Mouse (Mus musculus) urinary bladder, postnatal 10 days (tissue): ENCODE results near the gene Cdk17.

Source experiments
- DNase-seq: peaks from one replicate; pipeline ENCODE4 v3.0.0; 2022; ENCODE audit warnings: low spot score

Cdk17 gene

DNA sequence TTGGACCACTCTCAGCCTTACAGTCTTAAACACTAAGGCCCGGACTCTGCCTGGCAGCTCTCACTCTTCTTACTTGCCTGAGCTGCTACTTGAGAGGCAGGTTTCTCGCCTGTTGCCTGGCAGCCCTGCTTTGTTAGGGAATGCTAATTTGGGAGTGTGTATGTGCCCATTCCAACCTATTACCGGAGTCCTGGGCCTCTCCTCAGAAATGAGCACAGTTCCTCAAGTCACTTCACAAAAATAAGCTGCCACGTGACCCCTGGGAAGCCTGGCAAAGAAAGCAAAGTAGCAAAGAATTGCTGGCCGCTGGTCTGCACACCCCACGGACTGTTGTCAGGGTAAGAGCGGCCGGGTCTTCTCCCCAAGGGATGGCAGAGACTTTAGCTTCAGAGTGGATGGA lies 102.8 kb downstream of the Cdk17 start:
- DNase-seq, result no peak

DNA sequence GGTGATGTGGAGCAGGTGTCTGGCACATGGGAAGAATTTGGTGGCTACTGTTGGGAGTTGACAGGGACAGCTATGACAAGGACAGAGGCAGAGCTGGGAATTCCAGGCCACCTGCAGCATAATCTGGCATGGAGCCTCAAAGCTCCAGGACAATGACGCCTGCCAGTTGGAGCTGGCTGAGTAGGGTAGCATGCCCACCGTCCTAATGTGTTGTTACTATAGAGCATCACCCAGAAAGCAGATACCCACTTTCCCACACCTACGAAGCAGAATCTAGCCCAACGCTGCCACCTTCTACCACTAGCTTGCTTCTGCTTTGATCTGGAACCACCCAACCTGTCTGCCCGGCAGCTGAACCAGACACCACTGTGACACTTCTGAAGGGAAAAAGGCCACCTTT lies 103.3 kb downstream of the Cdk17 start:
- no peak for DNase-seq

- no peak for DNase-seq
Measured at GRCm38 (mm10) chr10:93265833-93266232, 105.2 kb downstream of the Cdk17 start.

DNA sequence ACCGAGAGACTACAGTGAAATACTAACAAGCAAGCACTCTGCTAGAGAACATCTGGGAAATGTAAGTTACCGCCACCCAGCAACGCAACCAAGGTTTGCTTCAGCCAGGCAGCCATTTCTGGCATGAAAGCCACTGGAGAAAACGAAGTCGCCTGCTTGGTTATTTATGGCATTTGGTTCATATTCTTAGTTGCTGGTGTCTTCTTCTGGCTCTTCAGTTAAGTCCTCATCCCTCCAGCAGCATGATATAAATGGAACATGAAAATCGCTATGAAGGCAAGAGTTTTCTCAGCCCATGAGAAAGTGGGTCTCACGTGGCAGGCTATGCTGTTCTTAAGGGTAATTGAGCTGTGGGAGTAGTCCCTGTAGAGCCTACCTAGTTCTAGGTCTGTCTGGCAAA lies 105.8 kb downstream of the Cdk17 start:
- no peak for DNase-seq

GRCm38 (mm10) chr10:93267509-93267908 lies 106.8 kb downstream of the Cdk17 start:
- DNase-seq, result no peak

DNA sequence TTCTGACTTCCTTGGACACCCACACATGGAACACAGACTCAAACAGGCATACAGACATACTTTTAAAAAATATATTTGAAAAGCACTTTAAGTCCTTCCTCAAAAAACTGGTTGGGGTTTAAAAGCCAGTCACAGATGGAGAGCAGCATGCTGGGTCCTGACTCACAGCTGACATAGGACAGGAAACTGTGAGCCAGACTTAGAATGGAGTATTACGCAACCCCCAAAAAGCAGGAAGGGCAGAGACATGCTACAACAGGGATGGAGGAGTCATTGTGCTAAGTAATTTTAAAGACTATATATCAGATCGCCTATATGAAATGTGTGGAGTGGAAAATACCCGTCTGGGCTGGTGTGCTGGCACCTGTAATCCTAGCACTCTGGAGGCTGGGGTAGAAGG lies 107.7 kb downstream of the Cdk17 start:
- DNase-seq, result no peak

GRCm38 (mm10) chr10:93269744-93270143 lies 109.1 kb downstream of the Cdk17 start:
- no peak for DNase-seq

DNA sequence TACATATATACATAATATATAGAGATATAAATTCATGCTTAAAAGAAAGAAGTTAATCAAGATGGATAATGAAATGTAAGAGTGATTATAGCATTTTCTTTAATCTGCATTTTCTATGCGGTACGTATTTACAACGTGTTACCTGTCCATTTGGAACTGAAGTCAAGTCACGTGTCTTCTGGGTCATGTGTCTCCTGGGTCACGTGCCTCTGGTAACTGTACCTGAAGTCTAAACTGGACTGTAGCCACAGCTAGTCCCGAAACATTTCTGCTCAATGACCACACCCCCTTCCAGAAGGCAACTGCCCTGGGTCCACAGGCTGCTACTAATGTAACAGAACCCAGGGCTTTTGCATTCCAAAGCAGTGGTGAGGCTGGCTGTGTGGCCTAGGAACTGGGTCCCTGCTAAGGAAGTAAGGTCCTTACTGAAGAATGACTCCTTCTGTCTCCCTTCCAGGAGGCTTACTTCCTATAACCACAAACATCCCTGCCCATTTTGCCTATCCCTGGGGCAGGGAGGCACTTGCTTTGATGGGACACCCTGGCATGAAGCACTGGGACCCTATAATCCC lies 110.3 kb downstream of the Cdk17 start:
- DNase-seq, result no peak

DNA sequence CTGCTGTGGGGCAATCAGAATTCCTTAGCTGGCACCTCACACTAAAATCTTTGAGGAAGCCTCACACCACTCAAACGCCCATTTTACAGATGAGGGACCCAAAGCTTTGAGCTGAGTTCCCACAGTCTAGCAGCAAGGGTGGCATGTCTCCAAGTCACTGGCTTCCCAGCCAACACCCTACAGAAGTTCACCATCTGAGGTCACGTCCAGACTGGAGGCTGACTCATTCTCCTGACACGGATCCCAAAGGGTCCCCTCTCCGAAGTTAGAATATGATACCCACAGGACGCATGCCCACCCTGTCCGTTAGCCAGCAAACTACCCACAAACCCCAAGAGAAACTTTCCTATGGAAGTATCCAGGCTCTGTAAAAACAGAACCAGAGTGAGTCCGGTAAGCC lies 111.2 kb downstream of the Cdk17 start:
- DNase-seq, result no peak

- no peak for DNase-seq
Measured at GRCm38 (mm10) chr10:93272986-93273982, 112.6 kb downstream of the Cdk17 start.

DNA sequence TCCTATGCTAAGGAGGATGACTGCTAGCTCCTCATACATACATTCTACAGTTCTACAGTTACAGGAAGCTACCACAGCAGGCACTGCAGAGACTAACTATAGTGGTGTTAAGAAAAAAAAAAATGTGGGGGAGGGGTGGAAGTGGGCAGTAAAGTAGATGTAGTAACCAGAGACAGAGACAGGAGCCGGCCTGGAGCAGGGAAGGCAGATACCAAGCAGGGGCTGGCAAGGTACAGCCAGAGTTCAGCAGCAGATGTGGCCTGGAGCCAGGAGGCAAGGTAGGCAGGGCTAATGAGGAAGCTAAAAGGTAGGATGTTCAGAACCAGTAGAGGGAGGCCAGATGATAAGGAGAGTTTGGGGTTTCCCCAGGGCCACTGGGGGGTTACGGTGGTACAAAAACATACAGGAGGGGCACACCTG lies 113.6 kb downstream of the Cdk17 start:
- no peak for DNase-seq

GRCm38 (mm10) chr10:93275212-93276136 lies 114.8 kb downstream of the Cdk17 start:
- DNase-seq, result no peak

DNA sequence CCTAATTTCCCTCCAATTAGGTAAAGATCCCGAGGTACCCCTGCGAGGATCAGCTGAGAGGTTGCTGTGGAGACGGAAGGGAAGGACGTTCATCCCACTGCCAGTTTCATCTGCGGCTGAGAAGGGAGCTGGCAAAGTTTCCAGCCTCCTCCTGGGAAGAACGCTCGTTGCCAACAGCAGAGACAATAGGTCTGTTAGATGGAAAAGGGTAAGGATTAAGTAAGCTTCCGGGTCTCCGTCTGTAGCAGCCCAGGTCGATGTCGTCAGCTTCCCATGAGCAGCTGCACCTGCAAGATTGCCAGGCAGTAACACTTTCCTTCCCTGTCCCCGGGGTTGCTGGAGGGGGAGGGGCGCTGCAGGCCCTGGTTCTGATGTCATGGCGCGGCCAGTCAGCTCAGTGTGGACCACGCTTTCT lies 115.7 kb downstream of the Cdk17 start:
- no peak for DNase-seq

DNA sequence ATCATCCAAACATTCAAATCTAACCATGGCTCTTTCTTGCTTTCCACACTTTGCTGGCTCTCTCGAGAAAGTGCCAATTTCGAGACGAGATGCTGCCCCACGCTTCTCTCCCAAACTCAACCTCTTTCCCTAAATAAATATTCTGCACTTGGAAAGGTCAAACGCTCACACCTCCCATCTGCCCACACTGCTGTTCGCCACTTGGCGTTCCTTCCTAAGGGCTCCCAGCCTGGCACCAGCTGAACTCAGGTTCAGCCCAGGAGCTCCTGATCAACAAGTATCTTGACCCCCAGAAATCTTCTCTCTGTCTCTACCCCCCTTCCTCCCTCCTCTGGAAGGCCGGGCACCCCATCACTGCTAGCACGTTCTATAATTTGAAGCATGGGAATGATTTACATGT lies 116.2 kb downstream of the Cdk17 start:
- no peak for DNase-seq

DNA sequence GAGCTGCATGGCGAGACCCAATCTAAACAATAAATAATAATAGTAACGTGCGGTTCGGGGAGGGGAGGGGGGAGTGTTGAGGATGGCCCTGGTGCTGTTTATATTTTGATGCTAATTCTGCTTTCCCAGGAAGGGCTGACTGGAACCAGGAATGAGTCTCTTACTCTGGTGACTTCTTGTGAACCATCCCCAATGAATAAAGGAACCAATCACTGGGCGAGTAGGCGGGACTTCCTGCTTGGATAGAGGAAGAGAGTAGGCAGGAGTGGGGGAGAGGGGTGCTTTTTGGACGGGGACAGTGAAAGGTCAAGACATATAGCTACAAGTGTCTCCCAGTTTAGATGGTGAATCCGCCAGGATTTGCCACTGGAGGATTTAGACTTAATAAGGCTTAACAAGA lies 117.7 kb downstream of the Cdk17 start:
- DNase-seq, result no peak

GRCm38 (mm10) chr10:93279062-93279461 lies 118.4 kb downstream of the Cdk17 start:
- DNase-seq, result no peak

DNA sequence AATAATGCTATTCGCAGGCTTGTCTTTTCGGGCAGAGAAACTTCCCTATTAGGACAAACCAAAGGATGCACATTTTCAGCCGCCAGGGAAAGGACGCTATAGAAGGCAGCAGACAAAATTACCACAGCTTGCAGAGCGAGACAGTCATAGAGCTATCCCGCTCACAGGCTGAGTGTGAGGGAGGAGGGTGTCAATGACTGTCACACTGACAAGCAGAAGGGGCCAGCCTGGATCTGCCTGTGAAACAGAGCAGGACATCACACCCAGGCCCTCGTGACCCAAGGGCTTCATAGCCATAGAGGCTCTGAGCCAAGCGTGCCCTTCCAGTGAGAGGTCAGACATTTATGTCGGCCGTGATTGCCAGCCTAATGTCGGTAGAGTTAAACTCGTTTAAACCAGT lies 119.9 kb downstream of the Cdk17 start:
- no peak for DNase-seq

DNA sequence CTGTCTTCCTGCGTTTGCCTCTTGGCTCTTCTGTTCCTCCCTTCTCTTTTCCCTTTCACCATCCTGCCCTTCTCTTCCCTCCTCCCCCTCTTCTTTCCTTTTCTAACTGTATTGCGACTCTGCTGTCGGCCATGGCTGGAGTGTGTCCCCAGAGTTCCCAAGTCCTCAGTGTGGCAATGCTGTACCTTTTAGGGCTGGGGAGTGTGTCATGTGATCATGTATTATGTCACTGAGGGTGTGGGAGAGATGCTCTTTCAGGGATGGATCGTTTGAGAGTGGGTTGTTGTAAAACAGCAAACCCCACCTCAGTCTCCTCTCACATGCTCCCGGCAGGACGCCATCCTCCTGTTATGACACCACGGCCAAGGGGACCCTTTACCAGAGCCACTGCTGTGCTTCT lies 120.4 kb downstream of the Cdk17 start:
- DNase-seq, result no peak

GRCm38 (mm10) chr10:93282526-93282964 lies 121.9 kb downstream of the Cdk17 start:
- no peak for DNase-seq

GRCm38 (mm10) chr10:93283258-93283657 lies 122.6 kb downstream of the Cdk17 start:
- DNase-seq, result no peak

DNA sequence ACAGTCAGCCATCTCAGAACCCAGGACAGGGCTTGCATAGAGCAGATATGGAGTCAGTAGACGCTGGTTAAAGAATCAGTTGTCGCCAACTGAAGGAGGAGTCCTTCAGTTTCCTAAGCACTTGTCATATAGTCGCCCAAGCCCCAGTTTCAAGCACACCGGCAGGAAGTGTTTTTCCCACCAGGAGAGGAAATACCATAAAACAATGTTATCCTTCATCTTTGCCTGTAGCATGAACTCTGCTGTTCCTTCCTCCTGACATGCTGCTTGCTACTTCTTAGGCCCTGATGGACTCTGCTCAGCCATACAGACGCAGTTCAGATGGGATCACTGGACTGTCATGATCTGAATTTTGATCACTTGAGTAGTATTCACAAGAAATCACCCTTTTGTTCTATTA lies 124.8 kb downstream of the Cdk17 start:
- DNase-seq, result no peak

DNA sequence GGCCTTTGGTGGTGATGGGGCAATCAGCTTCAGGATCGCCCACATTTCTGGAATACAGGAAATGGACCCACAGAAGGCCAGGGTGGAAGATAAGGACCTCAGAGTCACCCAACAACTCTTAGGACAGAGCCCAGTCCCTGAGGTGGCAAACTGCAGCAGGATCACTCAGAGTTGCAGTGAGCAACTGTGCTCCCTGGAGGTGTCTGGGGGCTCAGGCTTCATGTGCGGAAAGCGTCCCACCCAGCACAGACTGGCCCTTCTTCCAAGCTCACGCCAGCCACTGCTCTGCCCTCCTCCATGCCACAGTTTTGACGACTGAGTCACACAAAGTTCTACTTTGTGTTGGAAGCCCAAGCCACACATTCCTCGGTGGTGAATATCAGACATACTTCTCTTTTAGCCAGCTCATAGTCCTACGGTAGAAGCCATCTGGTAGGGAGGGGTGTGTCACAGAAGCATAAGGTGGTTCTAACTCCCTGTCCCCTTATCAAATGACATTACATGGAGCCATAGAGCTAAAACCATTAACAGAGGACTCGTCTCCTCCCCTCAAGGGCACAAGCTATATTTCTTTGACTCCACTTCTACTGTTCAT lies 127.0 kb downstream of the Cdk17 start:
- no peak for DNase-seq
